Mouse (Mus musculus) megakaryocyte, embryonic 14.5 days (primary cell): ENCODE measurements around the gene Pgf. TPM values are rescaled to one million over a fixed set of nuclear protein-coding genes. Genes with fewer than 3 reads are reported as not detected.

Experiments
- H3K27me3 ChIP-seq: replicated peaks from 2 replicates; pipeline ENCODE3; 2012; ENCODE audit warnings: inconsistent platforms
- H3K36me3 ChIP-seq: replicated peaks from 2 replicates; pipeline ENCODE3; 2012; ENCODE audit warnings: low read length, inconsistent platforms, mixed read lengths
- H3K4me1 ChIP-seq: 2 replicates; pipeline ENCODE4 v1.6.1; 2012; ENCODE audit warnings: inconsistent platforms
- H3K4me3 ChIP-seq: replicated peaks from 2 replicates; pipeline ENCODE3; 2012; ENCODE audit warnings: moderate library complexity, mild to moderate bottlenecking, inconsistent platforms
- H3K9me3 ChIP-seq: 2 replicates; pipeline ENCODE4 v1.6.1; 2012; ENCODE audit warnings: inconsistent platforms
- FLI1 ChIP-seq: IDR thresholded peaks from 2 replicates; pipeline ENCODE4 v1.6.1; 2012; ENCODE audit warnings: low read length, inconsistent platforms, mixed read lengths
- GATA1 ChIP-seq: IDR thresholded peaks from 3 replicates; pipeline ENCODE4 v1.6.1; 2012; ENCODE audit warnings: mixed read lengths, low read length, inconsistent platforms, borderline replicate concordance
- polyA plus RNA-seq: library from polyadenylated mRNA; stranded (reverse); fragments of >175 nt; gene quantifications from 2 replicates; pipeline ENCODE4 v1.2.3, GENCODE M21; 2012; ENCODE audit warnings: low replicate concordance; ENCODE audit not compliant: insufficient read depth

Pgf gene
- polyA plus RNA-seq, 1 experiment, result 0.10 TPM

DNA sequence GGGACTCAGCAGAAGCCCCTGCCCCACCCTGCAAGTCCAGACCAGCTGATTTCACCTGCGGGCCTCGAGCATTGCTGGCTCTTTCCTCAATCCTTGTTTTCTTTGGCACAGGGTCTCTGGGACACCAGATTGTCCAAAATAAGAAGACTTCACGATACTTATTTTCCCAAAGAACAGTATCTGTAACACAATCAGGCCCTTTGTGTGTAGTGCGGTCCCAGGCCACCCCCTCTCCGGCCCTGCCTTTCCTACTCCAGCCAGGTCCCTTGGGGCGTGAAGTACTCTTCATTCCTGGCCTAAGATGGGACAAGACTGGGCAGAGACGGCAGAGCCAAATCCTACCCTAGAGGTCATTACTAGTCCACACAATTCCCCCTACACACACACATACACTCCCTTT, 24.6 kb upstream of the Pgf start:
- Histone ChIP-seq H3K27me3 (peaks cover 45% of the 10 kb centered on the region), H3K4me1 (peaks cover 20% of the 10 kb centered on the region), H3K9me3 (no peaks in the 10 kb centered on the region), H3K4me3 (no peak overlapping the region), H3K36me3 (no peaks in the 10 kb centered on the region)
- TF ChIP-seq GATA1, result no peak
- no peak for TF ChIP-seq FLI1

DNA sequence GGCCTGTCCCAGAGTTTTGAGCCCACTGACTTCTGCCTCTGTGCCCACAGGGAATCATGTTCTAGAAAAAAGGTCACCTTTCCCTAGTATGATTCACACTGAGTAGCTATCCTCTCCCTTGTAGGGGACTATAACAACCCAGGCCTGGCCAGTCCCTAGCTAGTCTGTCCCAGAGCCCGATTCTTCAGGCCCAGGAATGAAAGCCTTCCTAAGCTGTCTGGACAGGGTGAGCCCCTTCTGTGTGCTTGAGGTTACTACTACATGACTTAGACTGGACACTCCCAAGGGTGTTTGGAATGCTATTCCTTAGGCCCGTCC, 24.2 kb upstream of the Pgf start:
- no peak overlapping the region for H3K4me3 ChIP-seq
- peaks cover 43% of the 10 kb centered on the region for H3K27me3 ChIP-seq
- H3K36me3 ChIP-seq, result no peaks in the 10 kb centered on the region
- peaks cover 20% of the 10 kb centered on the region for H3K4me1 ChIP-seq
- TF ChIP-seq GATA1 (no peak), FLI1 (no peak)
- H3K9me3 ChIP-seq, result no peaks in the 10 kb centered on the region

DNA sequence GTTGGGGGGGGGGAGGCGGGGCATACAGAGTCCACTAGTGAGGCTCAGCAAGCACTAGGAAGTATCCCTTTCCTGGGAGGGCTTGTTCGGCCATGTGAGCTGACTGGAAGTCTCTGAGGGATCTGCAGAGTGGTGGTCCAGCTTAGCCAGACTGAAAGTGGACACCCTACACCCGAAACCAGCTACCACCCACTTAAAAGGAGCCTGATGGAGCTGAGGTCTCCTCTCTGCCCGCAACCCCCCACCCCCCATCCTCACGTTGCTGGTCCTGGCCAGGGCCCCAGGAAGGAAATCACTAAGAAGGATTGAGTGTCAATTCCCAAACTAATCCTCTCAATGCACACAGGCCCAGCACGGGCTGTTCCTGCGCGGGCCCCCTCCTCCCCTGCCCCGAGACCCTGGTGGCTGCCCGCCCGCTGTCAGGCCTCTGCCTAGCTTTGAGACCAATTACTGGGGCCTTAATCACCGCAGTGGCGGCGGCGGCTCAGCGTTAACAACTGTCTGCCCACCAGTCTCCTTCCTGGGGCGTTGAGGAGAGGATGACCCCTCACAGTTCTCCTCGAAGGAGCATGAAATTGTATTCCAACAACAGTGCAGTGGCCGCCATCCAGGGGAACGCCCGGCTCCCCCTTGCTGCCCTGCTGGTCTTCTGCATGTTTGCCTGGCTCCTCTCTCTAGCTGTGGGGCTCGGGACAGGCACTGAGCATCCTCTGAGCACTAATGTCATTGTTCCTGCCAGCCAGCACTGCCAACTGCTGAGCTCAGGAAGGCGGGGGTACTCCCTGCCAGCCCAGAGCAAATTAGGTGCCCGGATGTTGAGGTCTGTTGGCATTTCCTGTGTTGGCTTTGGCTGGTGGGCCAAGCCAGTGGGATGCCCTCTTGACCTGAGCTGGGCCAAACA, 23.6 kb upstream of the Pgf start:
- no peak overlapping the region for H3K4me3 ChIP-seq
- TF ChIP-seq GATA1 (no peak), FLI1 (no peak)
- H3K9me3 ChIP-seq, result no peaks in the 10 kb centered on the region
- peaks cover 20% of the 10 kb centered on the region for H3K4me1 ChIP-seq
- peaks cover 48% of the 10 kb centered on the region for H3K27me3 ChIP-seq
- no peaks in the 10 kb centered on the region for H3K36me3 ChIP-seq

DNA sequence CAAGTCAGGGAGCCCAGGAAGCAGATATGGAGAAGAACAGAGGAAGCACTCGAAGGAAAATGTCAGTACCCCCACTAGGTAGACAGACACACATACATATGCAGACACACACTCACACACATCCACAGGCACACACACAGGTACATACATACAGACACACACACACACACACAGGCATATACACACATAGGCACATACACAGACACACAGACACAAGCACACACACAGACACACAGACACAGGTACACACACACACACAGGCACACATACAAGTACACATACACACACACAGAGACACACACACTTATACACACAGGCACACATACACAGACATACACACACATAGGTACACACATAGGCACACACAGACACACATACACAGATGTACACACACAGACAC, 22.4 kb upstream of the Pgf start:
- peak overlapping the region; percentile 28 for H3K4me3 ChIP-seq
- H3K4me1 ChIP-seq, result peaks cover 20% of the 10 kb centered on the region
- H3K9me3 ChIP-seq, result no peaks in the 10 kb centered on the region
- H3K27me3 ChIP-seq, result peaks cover 55% of the 10 kb centered on the region
- no peaks in the 10 kb centered on the region for H3K36me3 ChIP-seq
- no peak for TF ChIP-seq GATA1

DNA sequence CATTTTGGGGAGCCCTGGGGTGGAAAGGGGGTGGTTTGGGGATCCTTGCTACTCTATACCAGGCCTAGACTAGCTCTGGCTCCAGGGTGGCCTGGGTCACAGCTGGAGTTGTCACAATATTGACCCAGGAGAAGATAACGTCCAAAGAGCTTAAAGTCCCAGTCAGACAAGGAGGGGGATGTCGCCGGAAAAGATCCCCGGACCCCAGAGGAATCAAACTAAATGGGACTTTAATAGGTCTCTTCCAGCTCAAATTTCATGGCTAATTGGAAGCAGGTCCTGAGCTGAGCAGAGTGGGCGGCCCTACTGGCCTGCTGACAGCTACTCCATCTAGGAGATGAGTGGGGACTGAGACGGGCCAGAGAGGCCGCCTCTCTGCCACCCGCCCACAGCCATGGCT, 20.3 kb upstream of the Pgf start:
- no peak for TF ChIP-seq FLI1
- no peak for TF ChIP-seq GATA1
- Histone ChIP-seq H3K4me1 (peaks cover 12% of the 10 kb centered on the region), H3K4me3 (no peak overlapping the region), H3K9me3 (no peaks in the 10 kb centered on the region), H3K36me3 (no peaks in the 10 kb centered on the region), H3K27me3 (peaks cover 68% of the 10 kb centered on the region)

DNA sequence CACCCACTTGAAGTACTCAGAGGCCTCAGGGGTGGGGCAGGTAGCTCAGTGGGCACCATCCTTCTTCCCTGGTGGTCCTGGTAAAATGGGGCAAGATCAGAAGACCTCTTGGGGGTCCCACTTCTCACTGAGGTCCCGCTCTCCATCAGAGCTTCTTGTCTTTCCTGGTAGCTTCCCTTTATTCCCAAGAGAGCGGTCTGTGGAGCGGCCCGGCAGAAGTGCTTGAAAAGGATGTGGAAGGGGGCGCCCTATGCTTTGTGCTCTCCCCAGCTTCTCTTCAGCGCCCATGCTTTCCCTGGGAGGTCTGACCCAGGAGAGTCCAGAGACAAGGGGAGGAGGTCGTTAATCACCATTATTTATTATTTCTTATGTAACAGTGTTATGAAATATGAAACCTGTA, 19.8 kb upstream of the Pgf start:
- H3K27me3 ChIP-seq, result peaks cover 69% of the 10 kb centered on the region
- no peaks in the 10 kb centered on the region for H3K36me3 ChIP-seq
- peaks cover 17% of the 10 kb centered on the region for H3K4me1 ChIP-seq
- TF ChIP-seq GATA1 (no peak), FLI1 (no peak)
- H3K9me3 ChIP-seq, result no peaks in the 10 kb centered on the region
- H3K4me3 ChIP-seq, result no peak overlapping the region

DNA sequence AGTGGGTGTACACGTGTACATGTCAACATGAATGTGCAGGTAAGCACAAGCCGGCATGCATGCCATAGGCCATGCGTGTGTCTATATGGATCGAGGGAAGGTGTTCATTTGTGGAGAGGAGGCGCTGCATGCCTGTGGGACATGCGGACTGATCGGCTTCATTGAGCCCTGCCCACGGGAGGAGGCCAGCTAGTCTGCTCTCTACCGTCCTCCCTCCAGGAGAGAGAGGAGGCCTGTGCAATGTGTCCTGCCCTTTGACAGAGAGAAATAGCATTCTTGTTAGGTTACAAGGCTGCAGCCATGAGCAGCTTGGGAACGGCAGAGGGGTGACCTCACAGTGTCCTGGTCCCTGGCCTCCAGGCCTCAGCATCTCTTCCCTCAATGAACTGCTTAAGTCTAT, 18.6 kb upstream of the Pgf start:
- H3K4me1 ChIP-seq, result peaks cover 14% of the 10 kb centered on the region
- H3K36me3 ChIP-seq, result no peaks in the 10 kb centered on the region
- H3K4me3 ChIP-seq, result peak overlapping the region; percentile 9
- no peak for TF ChIP-seq GATA1
- no peak for TF ChIP-seq FLI1
- no peaks in the 10 kb centered on the region for H3K9me3 ChIP-seq
- peaks cover 63% of the 10 kb centered on the region for H3K27me3 ChIP-seq

DNA sequence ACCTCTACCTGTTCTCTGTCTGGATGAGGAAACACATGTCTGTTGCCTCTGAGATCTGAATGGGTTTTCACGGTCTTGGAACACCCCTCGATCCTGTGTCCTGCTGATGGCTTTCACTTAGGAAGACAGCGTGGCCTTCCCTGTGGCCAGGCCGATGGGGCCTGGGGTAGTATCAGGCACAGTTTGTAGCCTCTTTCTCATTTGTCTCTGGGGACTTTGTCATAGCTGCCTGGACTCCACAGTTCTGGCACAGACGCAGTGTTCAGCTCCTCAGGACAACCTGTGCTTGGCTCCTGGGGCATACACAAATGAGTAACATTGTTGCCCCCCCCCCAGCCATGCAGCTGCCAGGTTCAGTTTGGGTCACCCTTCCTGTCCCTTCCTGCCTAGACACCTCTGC, 17.5 kb upstream of the Pgf start:
- Histone ChIP-seq H3K4me3 (no peak overlapping the region), H3K4me1 (peaks cover 9% of the 10 kb centered on the region), H3K27me3 (peaks cover 63% of the 10 kb centered on the region), H3K36me3 (no peaks in the 10 kb centered on the region), H3K9me3 (no peaks in the 10 kb centered on the region)
- TF ChIP-seq GATA1, result no peak
- no peak for TF ChIP-seq FLI1

DNA sequence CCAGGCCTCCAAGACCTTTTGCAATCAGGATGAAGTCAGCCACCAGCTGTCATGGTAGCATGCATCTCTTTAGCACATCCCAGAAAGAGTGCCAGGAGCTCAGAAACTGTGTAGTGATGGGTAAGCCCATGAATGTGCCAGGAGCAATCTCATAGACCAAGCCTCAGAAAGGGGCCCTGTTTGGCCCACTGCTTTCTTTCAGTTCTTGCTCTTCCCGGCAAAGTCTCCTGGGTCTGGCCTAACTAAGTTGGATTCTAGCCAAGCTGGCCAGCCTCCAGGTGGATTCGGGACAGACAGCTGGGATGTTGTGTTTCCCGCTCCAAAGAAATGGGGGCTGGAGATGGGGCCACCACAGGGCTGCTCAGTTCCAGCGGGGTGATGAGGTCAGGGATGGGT, 17.0 kb upstream of the Pgf start:
- Histone ChIP-seq H3K4me3 (no peak overlapping the region), H3K9me3 (no peaks in the 10 kb centered on the region), H3K36me3 (no peaks in the 10 kb centered on the region), H3K27me3 (peaks cover 62% of the 10 kb centered on the region), H3K4me1 (peaks cover 9% of the 10 kb centered on the region)
- no peak for TF ChIP-seq FLI1
- TF ChIP-seq GATA1, result no peak

DNA sequence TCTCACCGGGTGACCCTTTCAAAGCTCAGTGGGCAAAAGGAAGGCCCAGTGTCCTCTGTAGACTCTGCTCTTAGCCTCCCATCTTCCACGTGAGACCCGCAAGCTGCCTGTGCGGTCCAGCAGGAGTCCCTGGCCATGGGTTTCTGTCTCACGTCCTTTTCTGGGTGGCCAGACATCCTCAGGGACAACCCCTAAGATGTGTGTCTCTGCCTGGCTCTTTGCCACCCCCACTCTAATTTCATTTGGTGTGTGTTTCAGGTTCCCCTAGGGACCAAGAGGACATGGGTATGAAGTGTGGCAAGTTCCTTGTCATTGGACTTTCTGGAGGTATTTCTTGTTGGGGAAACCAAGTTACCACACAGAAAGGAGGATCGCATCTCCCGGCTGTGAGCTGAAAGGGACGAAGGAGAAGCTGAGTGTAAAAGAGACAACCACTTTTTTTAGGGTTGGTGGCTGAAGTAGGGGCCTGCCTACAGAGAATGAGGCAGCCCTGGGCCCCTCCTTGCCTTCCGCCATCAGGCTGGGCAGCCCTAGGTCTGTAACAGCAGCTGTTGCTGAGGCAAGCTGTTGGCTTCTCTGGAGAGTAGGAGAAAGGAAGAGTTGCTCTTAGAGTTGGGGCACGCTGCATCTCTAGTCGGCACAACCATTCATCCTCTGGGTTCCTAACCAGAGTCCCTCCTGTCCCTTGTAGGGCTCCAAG, 16.5 kb upstream of the Pgf start:
- Histone ChIP-seq H3K4me1 (peaks cover 9% of the 10 kb centered on the region), H3K36me3 (no peaks in the 10 kb centered on the region), H3K4me3 (no peak overlapping the region), H3K9me3 (no peaks in the 10 kb centered on the region; the same call in 1 of the 2 replicates), H3K27me3 (peaks cover 57% of the 10 kb centered on the region)
- TF ChIP-seq GATA1 (no peak), FLI1 (no peak)
